Mouse (Mus musculus): ENCODE data around the gene Hist1h2bh.

The Hist1h2bh gene

DNA sequence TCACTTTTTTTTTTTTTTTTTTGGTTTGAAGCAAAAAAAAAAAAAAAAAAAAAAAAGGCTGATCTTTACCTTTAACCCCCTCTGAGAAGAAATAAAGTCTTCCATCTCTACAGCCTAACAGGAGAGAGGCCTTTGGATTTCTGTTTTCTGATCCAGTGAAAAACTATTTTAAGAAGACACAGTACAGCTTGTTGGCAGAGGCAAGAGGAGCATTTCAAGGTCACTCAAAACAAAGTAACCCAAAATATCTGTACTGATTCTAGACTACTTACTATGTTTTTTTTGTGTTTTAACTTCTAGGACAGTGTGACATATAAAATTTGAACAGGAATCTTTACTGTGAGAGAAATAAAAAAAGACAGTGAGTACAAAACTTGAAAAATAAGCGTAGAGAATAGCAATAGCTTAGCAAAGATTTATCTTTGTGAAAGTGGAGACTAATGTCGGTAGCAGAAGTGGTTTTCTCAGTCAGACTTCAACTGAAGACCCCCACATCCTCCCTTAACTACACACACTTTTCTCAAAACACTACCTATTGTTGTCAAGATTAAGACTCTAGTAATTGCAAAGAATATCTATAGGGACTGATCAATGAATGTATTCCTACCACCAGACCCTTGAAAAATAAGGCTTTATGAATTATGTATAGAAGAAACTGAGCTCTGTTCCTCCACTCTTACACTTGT, 13.6 kb downstream of the Hist1h2bh start:
- DNase-seq: no peak

DNA sequence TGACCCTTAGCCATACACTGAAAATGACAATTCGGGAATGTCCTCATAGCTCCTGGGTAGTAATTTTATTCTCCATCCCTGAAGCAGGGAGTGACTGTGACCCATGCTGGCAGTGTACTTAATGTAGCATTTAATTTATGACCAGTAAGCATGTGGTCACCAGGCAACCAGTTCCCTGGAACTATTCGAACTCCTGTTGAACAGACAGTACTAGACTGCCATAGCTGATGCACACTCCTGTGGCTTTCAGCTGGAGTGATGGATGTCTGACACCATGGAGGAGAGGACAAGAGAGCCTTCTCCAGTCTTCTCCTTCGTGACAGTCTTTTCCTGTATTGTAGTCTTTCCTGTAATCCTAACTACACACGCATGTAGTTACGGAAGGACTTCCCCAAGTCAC, 14.2 kb downstream of the Hist1h2bh start:
- no peak for DNase-seq

DNA sequence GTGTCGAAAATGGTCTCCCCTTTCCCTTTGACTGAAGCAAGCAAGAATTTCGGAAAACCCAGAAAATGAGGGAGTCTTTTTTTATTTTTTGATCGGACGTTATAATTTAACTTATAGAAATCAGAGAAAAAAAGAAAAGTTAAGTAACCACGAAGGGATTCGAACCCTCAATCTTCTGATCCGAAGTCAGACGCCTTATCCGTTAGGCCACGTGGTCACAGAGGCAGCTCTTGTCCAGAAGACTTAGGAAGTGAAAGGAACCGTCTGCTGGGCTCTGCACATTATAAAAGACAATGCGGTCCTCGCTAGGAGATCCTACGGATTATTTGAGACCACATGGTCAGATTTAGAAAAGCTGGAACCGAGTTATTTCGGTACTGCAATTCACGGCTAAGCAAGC, 16.9 kb downstream of the Hist1h2bh start:
- peak; percentile 95 for DNase-seq

DNA sequence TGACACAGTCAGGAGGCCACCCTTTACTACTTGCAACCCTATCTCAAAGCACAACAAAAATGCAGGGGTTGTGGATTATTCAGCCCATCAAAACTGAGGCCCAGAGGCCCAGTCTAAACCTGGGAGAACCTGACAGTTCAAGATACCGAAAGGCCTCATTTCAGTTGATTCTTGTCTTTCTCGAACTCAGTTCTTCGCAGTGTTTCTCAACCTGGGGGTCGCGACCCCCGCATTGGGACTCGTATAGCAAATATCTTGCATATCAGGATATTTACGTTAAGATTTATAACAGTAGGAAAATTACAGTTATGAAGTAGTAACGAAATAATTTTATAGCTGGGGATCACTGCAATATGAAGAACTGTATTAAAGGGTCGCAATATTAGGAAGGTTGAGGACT, 17.3 kb downstream of the Hist1h2bh start:
- DNase-seq: no peak

DNA sequence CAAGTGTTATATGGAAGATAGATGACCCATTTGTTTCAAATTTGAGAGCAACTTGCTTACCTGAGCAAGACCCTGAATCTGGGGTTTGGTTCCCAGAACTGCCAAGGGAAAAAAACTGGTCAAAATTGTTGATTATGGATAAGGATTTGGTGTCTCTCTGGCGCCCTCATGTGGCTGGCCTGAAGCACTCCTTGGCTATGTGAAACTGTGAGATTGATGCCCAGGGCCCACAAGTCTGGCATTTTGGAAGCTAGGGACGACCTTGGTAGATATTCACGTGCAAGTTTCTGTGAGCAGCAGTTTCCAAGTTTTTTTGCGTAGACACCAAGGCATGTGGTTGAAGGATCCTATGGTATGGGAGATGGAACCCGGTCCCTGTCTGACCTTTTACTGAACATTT, 18.5 kb downstream of the Hist1h2bh start:
- peak; percentile 82 for DNase-seq

DNA sequence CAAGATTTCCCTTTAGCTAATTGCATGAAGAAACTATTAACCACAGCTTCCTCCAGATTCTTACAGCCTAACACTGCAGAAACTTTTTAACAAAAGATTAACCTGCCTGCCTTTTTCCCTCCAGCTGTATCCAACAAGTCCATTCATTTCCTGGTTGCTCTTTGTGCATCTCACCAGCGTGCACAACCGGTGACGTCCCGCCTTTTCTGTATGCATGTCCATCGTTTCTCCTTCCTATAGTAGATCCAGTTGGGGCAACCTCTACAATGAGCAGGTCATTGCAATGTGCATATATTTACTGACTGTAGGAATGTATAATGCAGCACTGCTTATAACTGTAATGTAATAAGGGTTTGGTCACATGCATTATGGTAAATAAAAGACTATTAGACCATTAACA, 19.2 kb downstream of the Hist1h2bh start:
- DNase-seq: no peak

DNA sequence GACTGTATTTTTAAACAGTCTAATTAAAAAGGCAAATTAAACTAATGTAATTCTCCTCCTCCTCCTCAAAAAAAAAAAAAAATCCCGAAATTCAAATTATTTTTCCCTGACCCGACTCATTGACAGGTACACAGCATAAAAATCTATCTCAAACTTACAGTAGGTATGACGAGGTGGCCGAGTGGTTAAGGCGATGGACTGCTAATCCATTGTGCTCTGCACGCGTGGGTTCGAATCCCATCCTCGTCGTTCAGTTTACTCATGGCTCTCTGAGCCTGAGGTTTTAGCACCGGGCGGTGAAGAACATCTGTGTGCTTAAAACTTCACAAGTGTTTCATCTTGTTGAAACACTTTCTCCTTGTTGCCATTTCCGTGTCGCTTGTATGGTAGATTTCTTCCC, 21.5 kb downstream of the Hist1h2bh start:
- DNase-seq: peak; percentile 62

DNA sequence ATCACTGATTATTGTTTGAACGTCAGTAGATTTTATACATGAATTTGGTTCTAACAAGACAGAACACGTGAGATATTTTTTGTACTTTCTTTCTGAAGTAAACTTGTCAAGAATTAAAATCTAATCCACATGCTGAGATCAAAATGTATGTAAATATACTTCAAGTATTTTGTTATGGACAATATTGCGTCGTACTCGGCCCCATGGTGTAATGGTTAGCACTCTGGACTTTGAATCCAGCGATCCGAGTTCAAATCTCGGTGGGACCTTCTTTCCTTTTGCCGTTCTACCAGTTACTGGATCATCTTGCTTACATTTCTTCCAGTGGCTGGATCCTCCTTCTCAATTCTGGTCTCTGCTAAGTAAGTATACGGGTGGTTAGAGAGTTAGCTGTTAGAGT, 23.8 kb downstream of the Hist1h2bh start:
- peak; percentile 65 for DNase-seq

DNA sequence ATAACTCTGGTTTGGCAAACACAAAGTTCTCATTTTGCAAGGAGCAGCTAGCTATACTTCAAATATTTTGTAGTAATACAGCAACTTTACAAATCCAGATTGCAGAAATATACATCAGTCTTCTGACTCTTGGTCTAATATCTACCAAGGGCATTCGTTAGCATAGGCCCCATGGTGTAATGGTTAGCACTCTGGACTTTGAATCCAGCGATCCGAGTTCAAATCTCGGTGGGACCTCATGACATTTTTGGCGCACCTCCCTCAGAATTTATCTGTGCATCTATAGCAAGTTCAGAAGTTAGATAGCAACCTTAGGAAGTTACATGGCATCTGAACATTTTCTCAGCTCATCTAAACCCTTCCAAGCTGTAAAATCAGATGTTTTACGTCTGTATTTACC, 24.3 kb downstream of the Hist1h2bh start:
- peak; percentile 62 for DNase-seq

DNA sequence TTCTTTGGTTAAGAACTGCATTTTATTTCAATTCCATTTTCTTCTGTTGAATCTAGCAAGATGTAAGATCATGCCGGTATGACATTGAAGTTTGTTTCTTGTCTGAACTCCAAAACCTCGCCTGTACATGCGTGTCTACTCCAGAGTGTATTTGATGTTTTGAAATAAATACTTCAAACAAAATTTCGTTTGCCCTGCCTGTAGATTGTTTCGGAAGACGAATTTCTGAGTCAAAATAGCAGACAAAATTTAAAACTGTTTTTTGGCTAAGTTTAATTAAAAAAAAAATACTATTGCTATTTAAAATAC, 24.9 kb downstream of the Hist1h2bh start:
- DNase-seq: no peak

DNA sequence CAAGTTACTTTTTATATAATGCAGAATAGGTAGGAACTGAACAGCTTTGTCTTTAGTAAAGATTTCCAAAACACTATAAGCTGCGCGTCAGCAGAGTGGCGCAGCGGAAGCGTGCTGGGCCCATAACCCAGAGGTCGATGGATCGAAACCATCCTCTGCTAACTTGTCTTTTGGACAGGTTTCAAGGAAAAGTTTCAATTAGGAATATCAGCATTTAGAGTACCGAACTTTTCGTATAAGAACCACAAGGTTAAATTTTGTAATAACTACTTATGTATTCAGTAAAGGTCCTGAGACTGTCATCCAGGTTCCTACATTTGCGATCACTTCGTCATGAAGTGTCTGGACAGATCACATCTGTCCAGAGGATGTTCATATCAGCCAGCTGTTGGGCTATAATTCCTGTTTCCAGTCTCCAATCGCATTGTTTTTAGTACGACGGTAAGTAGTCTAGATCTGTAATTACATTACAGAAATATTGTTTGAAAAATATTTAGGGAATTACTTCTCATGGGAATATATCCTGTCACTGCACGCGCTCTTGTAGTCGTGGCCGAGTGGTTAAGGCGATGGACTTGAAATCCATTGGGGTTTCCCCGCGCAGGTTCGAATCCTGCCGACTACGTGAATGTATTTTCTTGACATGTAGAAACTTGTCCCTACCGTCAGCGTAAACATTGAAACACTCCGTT, 25.4 kb downstream of the Hist1h2bh start:
- peak; percentile 89 for DNase-seq

DNA sequence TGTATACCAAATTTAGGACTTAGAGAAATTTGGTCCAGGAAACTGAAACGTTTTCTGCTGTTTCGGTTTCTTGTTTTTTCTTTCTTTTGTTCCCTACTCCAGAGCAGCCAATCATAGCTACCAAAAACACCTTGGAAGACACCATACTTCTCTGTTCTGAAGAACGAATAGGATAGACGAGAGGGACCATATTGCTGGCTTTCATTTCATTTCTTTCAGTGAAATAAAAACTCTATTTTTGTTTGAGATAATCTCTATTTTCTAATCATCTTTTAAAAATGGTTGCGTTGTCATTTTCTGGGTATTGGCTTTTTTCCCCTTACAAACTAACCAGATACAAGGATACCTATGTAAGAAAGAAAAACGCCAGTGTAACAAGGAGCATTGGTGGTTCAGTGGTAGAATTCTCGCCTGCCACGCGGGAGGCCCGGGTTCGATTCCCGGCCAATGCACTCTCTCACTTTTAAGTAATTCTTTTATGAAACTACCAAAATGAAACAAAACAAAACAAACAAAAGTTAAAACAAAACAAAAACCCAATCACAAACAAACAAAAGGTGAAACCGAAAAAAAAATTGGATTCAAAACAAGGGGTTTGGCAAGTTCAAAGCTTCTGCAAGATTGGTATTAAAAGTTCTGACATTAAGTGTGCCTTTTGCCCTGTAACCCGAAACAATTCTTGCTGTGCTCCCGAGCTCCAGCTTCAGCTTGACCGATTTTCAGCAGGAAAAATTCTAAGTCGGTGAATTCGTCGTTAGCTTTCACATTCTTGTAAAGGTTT, 26.2 kb downstream of the Hist1h2bh start:
- peak; percentile 79 for DNase-seq

DNA sequence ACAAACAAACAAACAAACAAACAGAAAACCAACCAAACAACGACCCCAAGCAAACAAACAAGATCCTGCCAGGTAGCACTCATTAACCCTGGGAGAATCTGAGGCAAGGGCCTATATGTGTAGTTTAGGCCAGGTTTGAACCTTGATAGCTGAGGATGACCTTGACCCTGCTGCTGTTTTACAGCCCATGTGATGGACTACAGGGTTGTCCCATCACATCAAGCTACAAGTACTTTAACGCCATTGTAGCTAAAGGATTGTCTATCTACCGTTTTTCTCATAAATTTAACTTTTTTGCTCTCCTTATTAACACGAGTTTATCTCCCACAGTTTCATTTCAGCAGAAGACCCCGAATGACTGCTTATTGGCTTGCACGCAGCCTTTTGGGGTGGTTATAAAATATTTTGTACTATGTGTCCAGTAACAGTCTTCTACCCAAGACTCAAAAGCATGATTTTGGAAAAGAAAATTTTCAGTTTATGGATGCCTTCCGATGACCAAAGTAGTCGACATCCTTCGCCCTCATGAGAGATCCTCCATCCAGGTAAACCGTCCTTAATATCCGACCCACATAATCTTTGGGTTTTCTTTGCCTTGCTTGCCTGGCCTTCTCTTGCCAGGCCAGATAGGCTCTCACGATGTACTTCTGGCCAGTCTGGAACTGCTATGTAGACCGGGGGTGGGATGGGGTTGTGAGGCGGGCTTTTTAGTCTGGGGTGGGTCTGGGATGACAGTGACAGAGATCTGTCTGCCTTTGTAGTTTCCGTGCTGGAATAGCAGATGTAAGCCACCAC, 27.2 kb downstream of the Hist1h2bh start:
- DNase-seq: no peak

DNA sequence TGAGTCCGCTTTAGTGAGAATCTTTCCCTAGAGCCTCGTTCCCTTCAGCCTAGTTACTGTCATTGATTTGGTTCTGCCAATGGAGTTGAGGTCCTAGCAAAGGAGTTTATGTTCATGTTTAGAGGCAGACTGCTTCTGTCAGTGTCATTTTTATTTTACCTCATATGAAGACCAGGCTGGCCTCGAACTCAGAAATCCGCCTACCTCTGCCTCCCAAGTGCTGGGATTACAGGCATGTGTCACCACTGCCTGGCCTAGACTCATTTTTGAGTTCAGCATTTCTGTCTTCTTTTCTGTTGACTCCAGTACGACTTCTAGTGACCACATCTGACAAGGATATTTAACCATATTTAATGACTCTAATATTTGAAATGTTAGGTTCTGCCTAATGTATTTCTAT, 27.9 kb downstream of the Hist1h2bh start:
- DNase-seq: no peak

DNA sequence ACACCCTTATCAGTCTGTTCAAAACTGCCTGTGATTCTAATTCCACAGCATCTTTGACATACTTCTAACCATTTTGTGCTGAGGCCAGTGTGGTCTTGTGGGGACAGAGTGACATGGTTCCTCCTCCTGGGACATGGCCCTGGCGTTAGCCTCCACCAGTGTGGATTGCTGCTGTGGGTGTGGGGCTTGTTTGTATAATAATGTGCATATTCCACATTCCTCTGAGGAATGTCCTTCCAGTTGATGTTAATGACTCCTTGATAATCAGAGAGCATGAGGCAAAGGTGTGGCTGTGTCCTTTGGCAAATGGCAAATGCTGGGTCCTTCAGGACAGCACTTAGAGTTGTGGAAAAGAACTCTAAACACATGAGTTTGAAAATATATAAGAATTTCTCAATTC, 29.7 kb downstream of the Hist1h2bh start:
- no peak for DNase-seq

DNA sequence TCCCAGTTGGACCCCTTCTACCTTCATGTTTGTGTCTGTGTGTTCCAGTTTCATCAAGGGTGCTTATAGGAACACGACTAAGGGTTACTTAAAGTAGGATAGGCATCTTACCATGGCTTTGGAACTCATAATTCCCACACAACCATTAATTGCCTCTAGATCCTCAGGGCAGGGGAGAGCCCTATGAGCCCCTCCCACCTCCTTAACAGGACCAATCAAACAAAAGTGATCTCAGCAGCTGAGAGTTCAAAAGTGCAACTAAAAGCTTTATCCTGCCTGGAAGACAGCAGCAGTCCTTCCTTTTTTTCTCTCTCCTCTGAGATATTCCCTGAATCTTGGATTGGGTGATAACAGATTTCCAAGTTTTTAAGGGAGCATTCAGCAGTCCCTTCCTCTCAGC, 33.1 kb downstream of the Hist1h2bh start:
- no peak for DNase-seq

DNA sequence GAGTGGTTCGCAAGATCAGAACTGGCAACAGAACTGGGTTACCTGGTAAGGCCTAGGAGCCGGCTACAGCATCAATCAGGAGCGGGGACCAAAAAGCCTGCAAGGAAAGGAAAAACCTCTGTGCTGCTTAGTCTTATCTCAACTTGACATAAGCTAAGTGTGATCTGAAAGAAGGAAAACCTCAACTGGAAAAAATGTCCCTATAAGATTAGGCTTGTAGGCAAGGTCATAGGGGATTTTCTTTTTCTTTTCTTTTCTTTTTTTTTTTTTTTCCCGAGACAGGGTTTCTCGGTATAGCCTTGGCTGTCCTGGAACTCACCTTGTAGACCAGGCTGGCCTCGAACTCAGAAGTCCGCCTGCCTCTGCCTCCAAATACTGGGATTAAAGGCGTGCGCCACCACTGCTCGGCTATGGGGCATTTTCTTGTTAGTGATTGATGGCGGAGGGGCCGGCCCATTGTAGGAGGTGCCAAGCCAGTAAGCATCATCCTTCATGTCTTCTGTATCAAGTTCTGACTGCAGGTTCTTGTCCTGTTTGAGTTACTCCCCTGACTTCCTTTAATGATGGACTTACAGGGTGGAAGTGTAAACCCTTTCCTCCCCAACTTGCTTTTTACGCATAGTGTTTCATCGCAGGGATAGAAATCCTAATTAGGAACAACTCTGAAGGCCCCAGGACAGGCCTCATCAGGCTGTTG, 36.2 kb downstream of the Hist1h2bh start:
- DNase-seq: no peak

DNA sequence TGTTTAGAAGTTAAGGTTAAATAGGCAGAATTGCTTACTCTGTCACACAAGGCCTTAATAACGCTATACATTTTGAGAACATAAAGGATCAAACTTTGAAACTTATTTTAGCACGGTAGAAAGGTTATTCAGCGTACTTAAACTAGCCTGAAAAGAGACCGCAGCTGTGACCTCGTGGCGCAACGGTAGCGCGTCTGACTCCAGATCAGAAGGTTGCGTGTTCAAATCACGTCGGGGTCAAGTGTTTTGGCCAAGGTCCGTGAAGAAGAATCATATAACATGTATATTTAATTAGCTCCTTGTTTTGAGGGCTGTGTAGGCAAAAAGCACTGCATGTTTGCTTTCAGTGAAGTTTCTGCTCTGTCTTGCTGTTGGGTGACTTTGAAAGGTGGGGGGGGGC, 36.8 kb downstream of the Hist1h2bh start:
- peak; percentile 30 for DNase-seq

DNA sequence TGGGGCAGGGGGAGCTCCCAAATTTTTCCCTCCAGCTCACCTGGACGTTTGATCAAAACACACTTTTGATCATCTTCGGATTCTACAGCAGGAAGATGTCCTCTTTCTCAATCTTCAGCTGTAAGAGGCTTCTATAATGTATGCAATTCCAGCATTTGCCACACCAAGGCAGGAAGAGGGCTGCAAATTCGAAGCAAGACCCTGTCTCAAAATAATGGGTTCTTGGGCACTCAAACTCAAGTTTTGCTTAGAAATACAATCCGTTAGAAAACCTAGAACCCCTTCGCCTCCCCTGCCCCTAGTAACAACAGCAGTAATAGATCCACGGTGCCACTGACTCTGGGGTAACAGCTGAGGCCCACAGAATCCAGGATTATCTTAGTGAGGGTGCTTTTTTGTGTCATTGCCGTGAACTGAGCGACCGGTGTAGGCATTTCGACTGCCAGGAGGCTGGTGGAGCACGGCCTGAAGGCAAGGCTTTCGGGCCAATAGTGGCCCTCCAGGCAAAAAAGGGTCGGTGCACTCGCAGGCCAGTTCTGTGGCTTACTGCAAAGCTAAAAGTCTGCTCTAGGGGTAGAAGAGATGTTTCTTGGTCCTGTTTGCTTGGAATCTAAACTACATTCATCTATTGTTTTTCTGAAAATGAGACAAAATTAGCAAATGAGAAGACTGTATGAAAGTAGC, 37.4 kb downstream of the Hist1h2bh start:
- DNase-seq: no peak

DNA sequence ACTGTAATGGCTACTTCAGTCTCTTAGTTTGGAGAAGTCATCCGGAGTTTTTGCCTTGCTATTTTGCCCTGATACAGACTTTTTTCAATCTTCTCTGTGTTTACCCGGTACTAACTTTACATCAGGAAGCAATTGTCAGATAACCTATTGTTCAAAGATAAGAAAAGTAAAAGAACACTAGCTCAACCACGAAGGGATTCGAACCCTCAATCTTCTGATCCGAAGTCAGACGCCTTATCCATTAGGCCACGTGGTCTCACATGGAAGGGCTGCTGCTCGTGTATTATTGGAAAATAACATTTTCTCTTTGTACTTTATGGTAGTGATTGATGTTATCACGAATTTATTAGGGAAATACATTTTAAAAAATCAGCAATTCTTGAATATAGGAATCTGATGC, 39.4 kb downstream of the Hist1h2bh start:
- peak; percentile 46 for DNase-seq

DNA sequence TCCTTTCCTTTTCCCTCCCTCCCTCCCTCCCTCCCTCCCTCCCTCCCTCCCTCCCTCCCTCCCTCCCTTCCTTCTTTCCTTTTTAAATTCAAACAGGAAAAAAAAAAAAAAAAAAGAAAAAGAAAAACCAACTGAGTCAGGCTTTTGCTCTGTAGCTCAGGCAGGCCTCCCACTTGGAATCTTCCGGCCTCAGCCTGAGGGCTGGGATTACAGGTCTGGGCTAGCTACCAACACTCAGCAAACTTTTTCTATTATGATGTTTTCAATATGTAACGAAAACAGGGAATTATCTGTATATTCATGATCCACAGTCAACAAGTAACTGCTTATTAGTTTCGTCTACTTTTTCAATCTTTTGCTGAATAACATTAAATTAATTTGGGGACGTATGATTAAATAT, 40.3 kb downstream of the Hist1h2bh start:
- DNase-seq: no peak

DNA sequence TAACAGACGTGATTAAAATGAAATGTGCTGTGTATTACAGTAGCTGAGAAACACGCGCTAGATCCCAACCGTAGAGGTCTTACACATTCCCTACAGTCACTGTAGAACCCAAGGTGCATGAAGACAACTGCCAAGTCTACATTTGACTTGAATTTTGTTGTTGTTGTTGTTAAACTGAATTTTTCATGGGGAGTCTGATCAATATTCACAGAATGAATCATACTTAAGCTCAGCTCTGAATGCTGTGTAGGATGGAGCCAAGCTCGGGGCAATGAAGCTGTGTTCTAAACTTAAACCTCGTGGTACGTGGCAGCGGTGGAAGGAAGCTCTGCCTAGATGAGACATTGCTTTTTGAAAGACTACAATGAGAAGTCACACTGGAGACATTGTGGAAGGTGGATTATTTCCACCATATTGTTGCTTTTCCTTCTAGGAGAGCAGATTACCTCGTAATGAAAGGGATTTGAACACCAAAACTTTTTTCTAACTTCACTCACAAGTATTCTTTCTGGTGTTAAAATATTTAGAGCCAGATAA, 41.1 kb downstream of the Hist1h2bh start:
- no peak for DNase-seq

All from right cerebral cortex, postnatal 4 days (tissue).